Mouse (Mus musculus) cortical plate, adult 2 months (tissue): Measurements from ENCODE around the gene Myl7.

Source experiments
- CTCF ChIP-seq: fragments of 200-500 bp; IDR thresholded peaks from 2 replicates; pipeline ENCODE4 v1.5.1; 2011; ENCODE audit warnings: mild to moderate bottlenecking, control low read depth, low read length; ENCODE audit not compliant: insufficient read depth; ENCODE audit errors: extremely low read depth
- POLR2A ChIP-seq: fragments of 200-500 bp; IDR thresholded peaks from 2 replicates; pipeline ENCODE4 v1.6.1; 2011; ENCODE audit warnings: mild to moderate bottlenecking, low read length, control low read depth; ENCODE audit not compliant: insufficient read depth; ENCODE audit errors: extremely low read depth

DNA sequence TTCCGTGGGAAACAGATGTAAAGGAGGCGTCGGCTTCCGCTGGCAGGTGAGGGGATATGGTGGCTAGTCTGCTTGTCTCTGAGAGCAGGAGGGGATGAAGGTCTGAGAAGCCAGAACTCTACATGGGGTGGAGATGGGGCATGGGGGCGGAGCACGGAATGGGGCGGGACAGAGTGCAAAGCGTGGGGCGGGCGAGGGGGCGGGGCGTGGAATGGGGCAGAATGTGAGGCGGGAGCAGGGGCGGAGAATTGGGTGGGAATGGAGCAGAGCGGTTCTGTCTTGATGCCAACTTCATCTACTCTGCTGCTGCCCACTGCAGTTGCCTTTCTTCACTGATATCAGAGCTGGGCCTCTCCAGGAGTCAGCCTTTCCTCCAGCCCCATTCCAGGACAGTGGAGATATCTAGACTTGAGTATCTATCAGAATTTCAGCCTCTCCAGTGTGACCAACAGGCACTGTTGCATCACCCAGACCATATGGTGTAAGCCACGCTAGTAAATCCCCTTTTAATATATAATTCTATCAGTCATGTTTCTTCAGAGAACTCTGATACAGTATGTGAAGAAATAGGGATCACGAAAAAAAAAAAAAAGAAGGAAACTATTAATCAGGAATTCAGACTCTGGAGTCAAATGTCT, 21.9 kb upstream of the Myl7 start:
- TF ChIP-seq CTCF (no peak), POLR2A (no peak)
